Mouse (Mus musculus): Measurements from ENCODE around the gene Capns1. TPM values are rescaled to one million over a fixed set of nuclear protein-coding genes. Genes with fewer than 3 reads are reported as not detected.

The Capns1 gene
- polyA plus RNA-seq, 1 experiment from 2014 or later, result 85.5 TPM

DNA sequence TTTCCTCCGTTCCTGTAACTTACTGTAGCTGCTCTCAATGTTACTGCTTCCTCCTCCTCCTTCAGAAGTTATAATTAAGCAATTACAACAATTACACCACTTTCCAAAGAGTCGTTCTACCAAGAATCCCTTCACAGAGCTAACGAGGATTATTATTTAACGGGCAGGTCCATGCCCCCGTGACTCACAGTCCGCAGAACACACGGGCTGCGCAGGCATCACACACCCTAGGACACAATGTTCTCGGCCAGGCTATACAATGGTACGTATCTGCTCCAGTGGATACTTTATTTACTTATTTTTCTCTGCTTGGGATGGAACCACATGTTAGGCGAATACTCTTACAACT, 21.4 kb upstream of the Capns1 start:
- 13% methylated on average over 11 of the region's 11 CpGs for WGBS
- H3K27ac ChIP-seq (ENCODE audit: low read depth, low read length), result peak overlapping the region; percentile 70

DNA sequence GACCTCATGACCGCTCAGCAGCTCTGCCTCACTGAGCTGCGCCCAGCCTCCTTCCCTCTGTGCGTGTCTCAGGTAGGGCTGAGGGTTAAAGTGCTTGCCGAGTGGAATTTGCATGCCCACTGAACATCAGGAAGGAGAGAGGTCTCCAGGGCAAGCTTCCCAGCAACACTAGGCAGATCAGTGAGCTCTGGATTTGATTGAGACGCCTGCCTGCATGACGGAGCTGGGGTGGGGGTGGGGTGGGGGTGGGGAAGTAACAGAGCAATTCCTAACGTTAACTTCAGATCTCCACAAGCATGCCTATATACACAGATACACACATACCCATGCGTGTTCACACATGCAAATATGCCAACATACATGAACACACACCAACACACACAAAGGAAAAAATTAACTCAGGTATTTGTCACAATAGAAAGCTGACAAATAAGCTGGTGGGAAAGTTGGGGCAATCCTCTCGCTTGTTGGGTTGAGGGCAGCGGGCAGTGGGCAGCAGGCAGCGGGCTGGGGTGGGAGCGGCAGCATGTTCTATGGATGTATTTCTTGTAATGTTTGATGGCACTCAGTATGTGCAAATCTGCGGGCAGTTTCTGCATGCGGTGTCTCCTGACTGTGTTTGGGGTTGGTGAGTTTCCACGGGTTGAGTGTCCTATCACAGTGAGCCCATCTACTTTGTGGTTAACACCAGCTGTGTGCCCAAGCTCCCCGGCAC, 20.8 kb upstream of the Capns1 start:
- H3K9me3 ChIP-seq (ENCODE audit: control insufficient read depth), result no peaks in the 10 kb centered on the region
- H3K4me1 ChIP-seq (replicated peaks; ENCODE audit: control insufficient read depth, insufficient read depth, low read length), result 0 out of 2 replicates have a peak, but pooled peaks cover 6% of the 10 kb centered on the region
- H3K4me3 ChIP-seq (ENCODE audit: low read depth, low read length), result peak overlapping the region; percentile 50
- H3K27ac ChIP-seq (ENCODE audit: low read depth, low read length), result peak overlapping the region; percentile 70
- TF ChIP-seq CTCF (IDR thresholded peaks at IDR 0.05; ENCODE audit: low read depth), result no peak
- peak overlapping the region; percentile 50 for H3K9ac ChIP-seq (ENCODE audit: low read depth, low read length)
- peaks cover 9% of the 10 kb centered on the region; the same call in 1 of the 2 replicates for H3K36me3 ChIP-seq (ENCODE audit: control insufficient read depth, insufficient read depth)
- H3K27me3 ChIP-seq (replicated peaks; ENCODE audit: control insufficient read depth, insufficient read depth, low read length), result no peaks in the 10 kb centered on the region
- peak; percentile 62 for ATAC-seq
- WGBS, result 2% methylated on average over 16 of the region's 16 CpGs
- H3K4me2 ChIP-seq (replicated peaks; ENCODE audit: low read depth), result peak overlapping the region; percentile 94

More for the DNA sequence above, 21.4 kb upstream of the Capns1 start:
- Histone ChIP-seq H3K9ac (ENCODE audit: low read depth, low read length) (peak overlapping the region; percentile 50), H3K36me3 (ENCODE audit: control insufficient read depth, insufficient read depth) (peaks cover 13% of the 10 kb centered on the region), H3K4me2 (replicated peaks; ENCODE audit: low read depth) (peak overlapping the region; percentile 94), H3K4me1 (replicated peaks; ENCODE audit: control insufficient read depth, insufficient read depth, low read length) (0 out of 2 replicates have a peak, but pooled peaks cover 6% of the 10 kb centered on the region), H3K27me3 (replicated peaks; ENCODE audit: control insufficient read depth, insufficient read depth, low read length) (no peaks in the 10 kb centered on the region), H3K9me3 (ENCODE audit: control insufficient read depth) (no peaks in the 10 kb centered on the region), H3K4me3 (ENCODE audit: low read depth, low read length) (peak overlapping the region; percentile 50)
- ATAC-seq, result peak; percentile 79
- no peak for TF ChIP-seq CTCF (IDR thresholded peaks at IDR 0.05; ENCODE audit: low read depth)

DNA sequence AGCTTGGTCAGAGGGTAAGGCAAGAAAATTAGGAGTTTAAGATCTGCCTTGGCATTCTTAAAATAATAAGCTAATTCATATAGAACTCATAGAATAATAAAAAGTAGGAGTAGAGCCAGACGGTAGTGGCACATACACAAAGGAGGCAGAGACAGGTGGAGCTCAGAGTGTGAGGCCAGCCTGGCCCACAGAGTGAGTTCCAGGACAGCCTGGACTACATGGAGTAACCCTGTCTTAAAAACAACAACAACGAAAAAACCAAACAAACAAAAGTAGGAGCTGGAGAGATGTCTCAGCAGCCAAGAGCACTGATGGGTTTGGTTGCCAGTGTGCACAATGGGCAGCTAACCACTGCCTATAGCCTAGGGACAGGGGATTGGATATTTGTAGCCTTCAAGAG, 18.7 kb upstream of the Capns1 start:
- Histone ChIP-seq H3K36me3 (ENCODE audit: control insufficient read depth, insufficient read depth) (no peaks in the 10 kb centered on the region), H3K27ac (ENCODE audit: low read depth, low read length) (no peak overlapping the region), H3K27me3 (replicated peaks; ENCODE audit: control insufficient read depth, insufficient read depth, low read length) (no peaks in the 10 kb centered on the region), H3K4me2 (replicated peaks; ENCODE audit: low read depth) (no peak overlapping the region), H3K4me3 (ENCODE audit: low read depth, low read length) (no peak overlapping the region), H3K9me3 (ENCODE audit: control insufficient read depth) (no peaks in the 10 kb centered on the region), H3K9ac (ENCODE audit: low read depth, low read length) (no peak overlapping the region), H3K4me1 (replicated peaks; ENCODE audit: control insufficient read depth, insufficient read depth, low read length) (0 out of 2 replicates have a peak, but pooled peaks cover 6% of the 10 kb centered on the region)
- WGBS, result 79% methylated on average over 2 of the region's 2 CpGs
- TF ChIP-seq CTCF (IDR thresholded peaks at IDR 0.05; ENCODE audit: low read depth), result no peak
- no peak for ATAC-seq

DNA sequence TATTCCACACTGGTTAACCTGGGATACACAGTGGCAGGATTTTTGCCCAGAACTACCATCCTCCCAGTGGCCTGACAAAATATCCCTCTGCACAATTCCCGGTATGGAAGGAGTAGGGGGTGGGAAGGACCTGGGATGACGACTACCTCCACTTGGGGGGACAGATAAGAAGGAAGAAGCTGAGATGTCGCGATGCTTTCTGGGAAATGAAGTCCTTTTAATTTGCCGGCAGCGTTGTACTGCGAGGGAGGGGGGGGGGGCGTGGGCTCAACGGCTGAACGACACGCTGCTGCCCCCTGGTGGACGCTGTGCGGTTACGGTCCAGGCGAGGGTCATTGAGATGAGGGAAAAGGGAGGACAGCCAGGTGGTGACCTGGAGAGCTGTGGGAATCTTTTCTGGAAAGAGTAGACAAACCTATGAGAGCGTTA, 18.1 kb upstream of the Capns1 start:
- H3K9me3 ChIP-seq (ENCODE audit: control insufficient read depth), result no peaks in the 10 kb centered on the region
- no peak overlapping the region for H3K9ac ChIP-seq (ENCODE audit: low read depth, low read length)
- no peak overlapping the region for H3K27ac ChIP-seq (ENCODE audit: low read depth, low read length)
- H3K27me3 ChIP-seq (replicated peaks; ENCODE audit: control insufficient read depth, insufficient read depth, low read length), result no peaks in the 10 kb centered on the region
- no peak overlapping the region for H3K4me3 ChIP-seq (ENCODE audit: low read depth, low read length)
- H3K36me3 ChIP-seq (ENCODE audit: control insufficient read depth, insufficient read depth), result no peaks in the 10 kb centered on the region
- WGBS, result under 1% methylated on average over 15 of the region's 16 CpGs
- 0 out of 2 replicates have a peak, but pooled peaks cover 6% of the 10 kb centered on the region for H3K4me1 ChIP-seq (replicated peaks; ENCODE audit: control insufficient read depth, insufficient read depth, low read length)
- TF ChIP-seq CTCF (IDR thresholded peaks at IDR 0.05; ENCODE audit: low read depth), result peak; percentile 98
- ATAC-seq, result peak; percentile 41
- H3K4me2 ChIP-seq (replicated peaks; ENCODE audit: low read depth), result peak overlapping the region; percentile 51

DNA sequence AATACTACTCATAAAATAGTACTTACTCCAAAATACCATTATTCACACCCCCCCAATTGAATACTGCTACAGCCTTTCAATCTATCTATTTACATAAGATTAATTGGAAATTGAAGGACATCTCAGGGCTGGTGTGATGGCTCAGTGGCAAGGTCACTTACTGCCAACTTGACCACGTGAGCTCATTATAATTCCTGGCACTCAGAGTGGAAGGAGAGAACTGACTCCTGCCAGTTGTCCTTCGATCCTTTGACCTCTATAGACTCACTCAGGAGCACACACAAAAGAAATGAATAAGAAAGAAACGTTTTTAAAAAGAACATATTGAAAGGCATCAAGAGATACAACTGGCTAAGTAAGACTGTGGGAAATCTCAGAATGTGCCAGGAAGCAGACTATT, 17.3 kb upstream of the Capns1 start:
- no peak for ATAC-seq
- H3K27me3 ChIP-seq (replicated peaks; ENCODE audit: control insufficient read depth, insufficient read depth, low read length), result no peaks in the 10 kb centered on the region
- H3K36me3 ChIP-seq (ENCODE audit: control insufficient read depth, insufficient read depth), result no peaks in the 10 kb centered on the region
- H3K4me1 ChIP-seq (replicated peaks; ENCODE audit: control insufficient read depth, insufficient read depth, low read length), result 0 out of 2 replicates have a peak, but pooled peaks cover 6% of the 10 kb centered on the region
- WGBS, result 91% methylated on average over 3 of the region's 3 CpGs
- H3K4me3 ChIP-seq (ENCODE audit: low read depth, low read length), result no peak overlapping the region
- H3K9me3 ChIP-seq (ENCODE audit: control insufficient read depth), result no peaks in the 10 kb centered on the region
- no peak for TF ChIP-seq CTCF (IDR thresholded peaks at IDR 0.05; ENCODE audit: low read depth)
- no peak overlapping the region for H3K4me2 ChIP-seq (replicated peaks; ENCODE audit: low read depth)
- no peak overlapping the region for H3K9ac ChIP-seq (ENCODE audit: low read depth, low read length)
- no peak overlapping the region for H3K27ac ChIP-seq (ENCODE audit: low read depth, low read length)

DNA sequence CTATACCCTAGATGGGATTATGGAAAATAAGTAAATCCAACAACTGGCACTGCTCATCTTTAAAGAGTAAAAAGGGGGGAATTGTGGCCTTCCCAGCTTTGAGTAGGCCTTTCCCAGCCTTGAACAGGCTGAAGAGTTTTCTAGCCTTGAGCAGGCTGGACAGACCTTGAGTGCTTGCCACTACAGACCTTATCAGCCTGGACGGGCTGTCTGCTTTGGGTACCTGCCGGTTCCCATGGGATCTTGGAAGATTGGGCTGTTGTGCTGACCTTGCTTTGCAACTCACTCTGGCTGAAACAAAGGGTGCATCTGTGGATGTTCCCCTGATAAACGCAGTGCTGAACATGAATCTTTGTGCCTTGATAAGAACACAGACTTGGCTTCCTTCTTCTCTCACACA, 15.3 kb upstream of the Capns1 start:
- TF ChIP-seq CTCF (IDR thresholded peaks at IDR 0.05; ENCODE audit: low read depth), result no peak
- WGBS, result 57% methylated on average over 3 of the region's 3 CpGs
- Histone ChIP-seq H3K9me3 (ENCODE audit: control insufficient read depth) (no peaks in the 10 kb centered on the region), H3K27ac (ENCODE audit: low read depth, low read length) (no peak overlapping the region), H3K4me1 (replicated peaks; ENCODE audit: control insufficient read depth, insufficient read depth, low read length) (no peaks in the 10 kb centered on the region), H3K9ac (ENCODE audit: low read depth, low read length) (no peak overlapping the region), H3K36me3 (ENCODE audit: control insufficient read depth, insufficient read depth) (no peaks in the 10 kb centered on the region), H3K4me2 (replicated peaks; ENCODE audit: low read depth) (no peak overlapping the region), H3K27me3 (replicated peaks; ENCODE audit: control insufficient read depth, insufficient read depth, low read length) (no peaks in the 10 kb centered on the region), H3K4me3 (ENCODE audit: low read depth, low read length) (no peak overlapping the region)
- ATAC-seq, result no peak
